Mouse (Mus musculus) liver, postnatal 0 days (tissue): ENCODE measurements around the gene Dnah9.

Experiments used
- CTCF ChIP-seq: sonication (generic); IDR thresholded peaks from 2 replicates; pipeline ENCODE4 v1.5.1; 2016; ENCODE audit warnings: antibody characterized with exemption, low read depth
- EP300 ChIP-seq: IDR thresholded peaks from 2 replicates; pipeline ENCODE4 v1.6.1; 2016; ENCODE audit warnings: antibody characterized with exemption, low read depth, mild to moderate bottlenecking

DNA sequence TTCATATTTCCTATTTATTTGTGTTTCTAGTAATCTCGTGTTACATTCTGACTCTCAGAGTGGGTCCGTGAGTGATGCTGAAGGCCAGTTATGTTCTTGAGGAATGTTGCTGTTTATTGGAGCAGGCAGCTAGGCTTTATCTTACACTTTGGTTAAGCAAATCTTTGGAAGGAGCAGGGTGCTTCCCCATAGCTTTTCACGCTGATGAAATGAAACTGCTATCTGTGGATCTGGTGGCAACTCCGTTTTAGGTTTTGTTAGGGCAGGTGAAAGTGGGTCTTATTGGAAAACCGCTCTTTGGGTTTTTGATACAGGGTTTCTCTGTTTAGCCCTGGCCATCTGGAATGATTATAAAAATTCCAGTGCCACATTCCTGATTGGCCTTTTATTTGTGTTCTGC, 356.3 kb downstream of the Dnah9 start:
- TF ChIP-seq CTCF = no peak
- TF ChIP-seq EP300 = no peak
